Mouse (Mus musculus): ENCODE results near the gene Epb41l2.

The Epb41l2 gene

GRCm38 (mm10) chr10:25365158-25365557, 5.6 kb downstream of the Epb41l2 start:
- no peak for DNase-seq (ENCODE audit: extremely low spot score, low read depth, low spot score)

GRCm38 (mm10) chr10:25365708-25366107, 6.1 kb downstream of the Epb41l2 start:
- no peak for DNase-seq (ENCODE audit: extremely low spot score, low read depth, low spot score)

- DNase-seq (ENCODE audit: extremely low spot score, low read depth, low spot score), result no peak
Measured at GRCm38 (mm10) chr10:25366691-25367090, 7.1 kb downstream of the Epb41l2 start.

GRCm38 (mm10) chr10:25368928-25369327, 9.3 kb downstream of the Epb41l2 start:
- no peak for DNase-seq (ENCODE audit: extremely low spot score, low read depth, low spot score)

GRCm38 (mm10) chr10:25369691-25370090, 10.1 kb downstream of the Epb41l2 start:
- DNase-seq (ENCODE audit: extremely low spot score, low read depth, low spot score), result no peak

GRCm38 (mm10) chr10:25371336-25371735, 11.7 kb downstream of the Epb41l2 start:
- no peak for DNase-seq (ENCODE audit: extremely low spot score, low read depth, low spot score)

- DNase-seq (ENCODE audit: extremely low spot score, low read depth, low spot score), result no peak
Measured at GRCm38 (mm10) chr10:25371915-25372371, 12.3 kb downstream of the Epb41l2 start.

GRCm38 (mm10) chr10:25372510-25373148, 13.0 kb downstream of the Epb41l2 start:
- no peak for DNase-seq (ENCODE audit: extremely low spot score, low read depth, low spot score)

GRCm38 (mm10) chr10:25375036-25375435, 15.4 kb downstream of the Epb41l2 start:
- no peak for DNase-seq (ENCODE audit: extremely low spot score, low read depth, low spot score)

- no peak for DNase-seq (ENCODE audit: extremely low spot score, low read depth, low spot score)
Measured at GRCm38 (mm10) chr10:25380746-25381481, 21.3 kb downstream of the Epb41l2 start.

- no peak for DNase-seq (ENCODE audit: extremely low spot score, low read depth, low spot score)
Measured at GRCm38 (mm10) chr10:25381951-25382350, 22.4 kb downstream of the Epb41l2 start.

- no peak for DNase-seq (ENCODE audit: extremely low spot score, low read depth, low spot score)
Measured at GRCm38 (mm10) chr10:25383171-25383570, 23.6 kb downstream of the Epb41l2 start.

- DNase-seq (ENCODE audit: extremely low spot score, low read depth, low spot score), result no peak
Measured at GRCm38 (mm10) chr10:25384391-25384790, 24.8 kb downstream of the Epb41l2 start.

- DNase-seq (ENCODE audit: extremely low spot score, low read depth, low spot score), result peak; percentile 73
Measured at GRCm38 (mm10) chr10:25385811-25386580, 26.4 kb downstream of the Epb41l2 start.

GRCm38 (mm10) chr10:25386868-25387267, 27.3 kb downstream of the Epb41l2 start:
- no peak for DNase-seq (ENCODE audit: extremely low spot score, low read depth, low spot score)

GRCm38 (mm10) chr10:25387268-25387667, 27.7 kb downstream of the Epb41l2 start:
- DNase-seq (ENCODE audit: extremely low spot score, low read depth, low spot score), result no peak

- no peak for DNase-seq (ENCODE audit: extremely low spot score, low read depth, low spot score)
Measured at GRCm38 (mm10) chr10:25392786-25393185, 33.2 kb downstream of the Epb41l2 start.

GRCm38 (mm10) chr10:25393721-25394120, 34.1 kb downstream of the Epb41l2 start:
- no peak for DNase-seq (ENCODE audit: extremely low spot score, low read depth, low spot score)

- no peak for DNase-seq (ENCODE audit: extremely low spot score, low read depth, low spot score)
Measured at GRCm38 (mm10) chr10:25395236-25395886, 35.8 kb downstream of the Epb41l2 start.

GRCm38 (mm10) chr10:25396859-25397258, 37.3 kb downstream of the Epb41l2 start:
- DNase-seq (ENCODE audit: extremely low spot score, low read depth, low spot score), result no peak

All from hindlimb bud, embryonic 11.5 days (tissue).